Comparison of ENCODE assay signal across 8 mouse cellular contexts in genomic region chr12:84362872-84363271, GRCm38 (mm10). TPM values are rescaled to one million over a fixed set of nuclear protein-coding genes. Genes with fewer than 3 reads are reported as not detected.
A peak's percentile ranks its signal among the peaks of the same experiment; 100 is the strongest.
DNase-seq lines count a peak whose midpoint lies in the region; ATAC-seq and TF ChIP-seq lines count a peak whose summit lies in the region.

No protein-coding gene starts in this region.

- TF ChIP-seq POLR2A in MEL (IDR thresholded peaks at IDR 0.05; ENCODE audit: control insufficient read depth in 1 of 2, insufficient read depth in 1 of 2, low read depth in 1 of 2, low read length in 2 of 2, poor library complexity in 1 of 2): no peak

- TF ChIP-seq RAD21 in MEL (IDR thresholded peaks at IDR 0.05; ENCODE audit: low read depth, low read length): no peak

- intact Hi-C loops in left cerebral cortex, postnatal 10 days (cut with DNase I): no loop called here

- no peaks in the 10 kb centered on the region for H3K9me3 ChIP-seq in heart, embryonic 12.5 days (replicated peaks)
- no peaks in the 10 kb centered on the region for H3K9me3 ChIP-seq in MEL (replicated peaks; ENCODE audit: insufficient read depth, low read length)
- no peaks in the 10 kb centered on the region for H3K9me3 ChIP-seq in hindbrain, embryonic 10.5 days
- no peaks in the 10 kb centered on the region for H3K9me3 ChIP-seq in midbrain, embryonic 10.5 days (replicated peaks)

- no peak overlapping the region for H3K9ac ChIP-seq in heart, embryonic 12.5 days
- H3K9ac ChIP-seq in MEL (ENCODE audit: control insufficient read depth, low read depth, low read length, poor library complexity, severe bottlenecking): no peak overlapping the region

- H3K4me1 ChIP-seq in heart, embryonic 12.5 days (replicated peaks): peaks cover 25% of the 10 kb centered on the region
- H3K4me1 ChIP-seq in MEL (ENCODE audit: control insufficient read depth in 1 of 2, insufficient read depth in 2 of 2, low read length in 2 of 2): peaks cover 13 to 26% of the 10 kb centered on the region in 2 experiments
- H3K4me1 ChIP-seq in hindbrain, embryonic 10.5 days (replicated peaks): peaks cover 25% of the 10 kb centered on the region
- H3K4me1 ChIP-seq in midbrain, embryonic 10.5 days: peaks cover 28% of the 10 kb centered on the region

- H3K79me2 ChIP-seq in MEL (ENCODE audit: control insufficient read depth, insufficient read depth, low read length, poor library complexity): peaks cover 33% of the 10 kb centered on the region

- ATAC-seq in heart, embryonic 12.5 days (ENCODE audit: insufficient number of reproducible peaks, low FRiP score): no peak

- TF ChIP-seq EP300 in MEL (IDR thresholded peaks at IDR 0.05; ENCODE audit: low read depth in 1 of 2, low read length in 2 of 2): no peak

- peak overlapping the region; percentile 67 for H3K4me3 ChIP-seq in heart, embryonic 12.5 days
- peak overlapping the region; percentile 17 to 73; a peak in 2 of 4 replicates for H3K4me3 ChIP-seq in MEL (ENCODE audit: control insufficient read depth in 1 of 2, insufficient read depth in 1 of 2, low read depth in 2 of 2, low read length in 2 of 2)
- peak overlapping the region; percentile 99 for H3K4me3 ChIP-seq in hindbrain, embryonic 10.5 days
- H3K4me3 ChIP-seq in midbrain, embryonic 10.5 days: peak overlapping the region; percentile 99

- peaks cover 10% of the 10 kb centered on the region for H3K36me3 ChIP-seq in heart, embryonic 12.5 days
- peaks cover 0 to 35% of the 10 kb centered on the region in 2 experiments for H3K36me3 ChIP-seq in MEL (ENCODE audit: control insufficient read depth in 1 of 2, insufficient read depth in 2 of 2, low read length in 2 of 2)
- H3K36me3 ChIP-seq in hindbrain, embryonic 10.5 days: peaks cover 12% of the 10 kb centered on the region
- H3K36me3 ChIP-seq in midbrain, embryonic 10.5 days: peaks cover 12% of the 10 kb centered on the region

- no peaks in the 10 kb centered on the region for H3K27me3 ChIP-seq in heart, embryonic 12.5 days (replicated peaks)
- H3K27me3 ChIP-seq in MEL (ENCODE audit: control insufficient read depth in 1 of 2, insufficient read depth in 2 of 2, low read length in 2 of 2): no peaks in the 10 kb centered on the region
- no peaks in the 10 kb centered on the region for H3K27me3 ChIP-seq in hindbrain, embryonic 10.5 days (ENCODE audit: insufficient read depth, poor library complexity, severe bottlenecking)
- no peaks in the 10 kb centered on the region for H3K27me3 ChIP-seq in midbrain, embryonic 10.5 days (ENCODE audit: low read depth, poor library complexity, severe bottlenecking)

- WGBS in heart, embryonic 12.5 days: 55% methylated on average over 2 of the region's 2 CpGs
- WGBS in hindbrain, embryonic 10.5 days: 66% methylated on average over 2 of the region's 2 CpGs
- 80% methylated on average over 2 of the region's 2 CpGs for WGBS in midbrain, embryonic 10.5 days

- H3K27ac ChIP-seq in heart, embryonic 12.5 days (ENCODE audit: poor library complexity, severe bottlenecking): no peak overlapping the region
- no peak overlapping the region for H3K27ac ChIP-seq in MEL (ENCODE audit: control insufficient read depth, low read depth, low read length)
- no peak overlapping the region for H3K27ac ChIP-seq in hindbrain, embryonic 10.5 days
- no peak overlapping the region for H3K27ac ChIP-seq in midbrain, embryonic 10.5 days (replicated peaks)

- no peak for DNase-seq in heart, adult 9 months (ENCODE audit: low spot score in 2 of 2)
- DNase-seq in MEL (ENCODE audit: low read depth, low spot score): no peak
- no peak for DNase-seq in hindbrain, embryonic 10.5 days (ENCODE audit: low spot score)
- no peak for DNase-seq in midbrain, embryonic 10.5 days (ENCODE audit: low spot score)
- DNase-seq in layer of hippocampus, postnatal 25 days (ENCODE audit: extremely low spot score in 1 of 2, low spot score in 1 of 2): no peak
- no peak for DNase-seq in cerebellum, adult 9-11 months
- no peak for DNase-seq in left cerebral cortex, postnatal 10 days (ENCODE audit: extremely low spot score in 1 of 2, low spot score in 2 of 2)

- TF ChIP-seq CTCF in MEL (IDR thresholded peaks at IDR 0.05 in 2 of 3, conservative IDR thresholded peaks at IDR 0.05 in 1 of 3; ENCODE audit: control insufficient read depth in 1 of 3, insufficient read depth in 1 of 3, low read depth in 2 of 3, low read length in 3 of 3, poor library complexity in 1 of 3, severe bottlenecking in 1 of 3): no peak

- peak overlapping the region; percentile 54 for H3K4me2 ChIP-seq in heart, embryonic 12.5 days

TF ChIP-seq in MEL, 35 proteins besides CTCF, POLR2A, EP300 and RAD21:
- TF ChIP-seq JUND (IDR thresholded peaks at IDR 0.05; ENCODE audit: low read depth, low read length) (no peak), ZNF384 (IDR thresholded peaks at IDR 0.05; ENCODE audit: low read depth, low read length) (no peak)

RNA-seq across cellular contexts. Expression of gene Fam161b, which starts 1.2 kb away (rescaled TPM):
- polyA plus RNA-seq in heart, embryonic 12.5 days (2016; fragmentation: Nextera tagmentation; extraction: Ambion mirVana): 5.0 and 5.2 TPM in 2 replicates
- 0.46 and 0.85 TPM in 2 replicates for total RNA-seq in MEL (2012; rRNA removed)
- polyA plus RNA-seq in MEL (2012; ENCODE audit: insufficient read depth in 1 of 2, insufficient read length in 2 of 2, low read depth in 1 of 2, low replicate concordance in 2 of 2, missing spikeins in 1 of 2): 1 to 10 TPM in 1 of 2 experiments, not detected in 1; 1.1 TPM
- polyA plus RNA-seq in hindbrain, embryonic 10.5 days (2016; fragmentation: Nextera tagmentation; extraction: Ambion mirVana): 6.8 and 10.7 TPM in 2 replicates
- polyA plus RNA-seq in midbrain, embryonic 10.5 days (2016; fragmentation: Nextera tagmentation; extraction: Ambion mirVana): 5.9 and 8.0 TPM in 2 replicates
- total RNA-seq in layer of hippocampus, postnatal 25 days (2021): 10 to 100 TPM in 1 of 2 experiments, 1 to 10 TPM in 1; 9.5 to 10.8 TPM
- total RNA-seq in left cerebral cortex, postnatal 10 days (2021): 1 to 10 TPM; 9.6 TPM

RNA-seq across cellular contexts. Expression of gene Coq6, which starts 1.4 kb away (rescaled TPM):
- polyA plus RNA-seq in heart, embryonic 12.5 days (2016; fragmentation: Nextera tagmentation; extraction: Ambion mirVana): 59.2 and 61.6 TPM in 2 replicates
- 33.4 and 35.2 TPM in 2 replicates for total RNA-seq in MEL (2012; rRNA removed)
- 10 to 100 TPM in 1 of 2 experiments, not detected in 1; 47.1 TPM for polyA plus RNA-seq in MEL (2012; ENCODE audit: insufficient read depth in 1 of 2, insufficient read length in 2 of 2, low read depth in 1 of 2, low replicate concordance in 2 of 2, missing spikeins in 1 of 2)
- 46.5 and 48.9 TPM in 2 replicates for polyA plus RNA-seq in hindbrain, embryonic 10.5 days (2016; fragmentation: Nextera tagmentation; extraction: Ambion mirVana)
- polyA plus RNA-seq in midbrain, embryonic 10.5 days (2016; fragmentation: Nextera tagmentation; extraction: Ambion mirVana): 47.6 and 49.9 TPM in 2 replicates
- 10 to 100 TPM; 26.4 to 28.7 TPM for total RNA-seq in layer of hippocampus, postnatal 25 days (2021)
- 10 to 100 TPM; 21.8 to 22.4 TPM for total RNA-seq in left cerebral cortex, postnatal 10 days (2021)

RNA-seq across cellular contexts. Expression of gene Entpd5, which starts 46.0 kb away (rescaled TPM):
- 32.6 and 33.5 TPM in 2 replicates for polyA plus RNA-seq in heart, embryonic 12.5 days (2016; fragmentation: Nextera tagmentation; extraction: Ambion mirVana)
- 5.7 and 8.7 TPM in 2 replicates for total RNA-seq in MEL (2012; rRNA removed)
- polyA plus RNA-seq in MEL (2012; ENCODE audit: insufficient read depth in 1 of 2, insufficient read length in 2 of 2, low read depth in 1 of 2, low replicate concordance in 2 of 2, missing spikeins in 1 of 2): 10 to 100 TPM in 1 of 2 experiments, not detected in 1; 12.8 TPM
- polyA plus RNA-seq in hindbrain, embryonic 10.5 days (2016; fragmentation: Nextera tagmentation; extraction: Ambion mirVana): 7.6 and 8.6 TPM in 2 replicates
- 8.0 and 8.4 TPM in 2 replicates for polyA plus RNA-seq in midbrain, embryonic 10.5 days (2016; fragmentation: Nextera tagmentation; extraction: Ambion mirVana)
- 10 to 100 TPM; 24.8 to 27.0 TPM for total RNA-seq in layer of hippocampus, postnatal 25 days (2021)
- total RNA-seq in left cerebral cortex, postnatal 10 days (2021): 10 to 100 TPM; 20.6 to 23.4 TPM

RNA-seq across cellular contexts. Expression of gene Bbof1, which starts 46.0 kb away (rescaled TPM):
- 1.4 and 1.5 TPM in 2 replicates for polyA plus RNA-seq in heart, embryonic 12.5 days (2016; fragmentation: Nextera tagmentation; extraction: Ambion mirVana)
- 0.69 and 0.81 TPM in 2 replicates for total RNA-seq in MEL (2012; rRNA removed)
- polyA plus RNA-seq in MEL (2012; ENCODE audit: insufficient read depth in 1 of 2, insufficient read length in 2 of 2, low read depth in 1 of 2, low replicate concordance in 2 of 2, missing spikeins in 1 of 2): 1 to 10 TPM in 1 of 2 experiments, not detected in 1; 1.3 TPM
- polyA plus RNA-seq in hindbrain, embryonic 10.5 days (2016; fragmentation: Nextera tagmentation; extraction: Ambion mirVana): 0.68 and 1.0 TPM in 2 replicates
- polyA plus RNA-seq in midbrain, embryonic 10.5 days (2016; fragmentation: Nextera tagmentation; extraction: Ambion mirVana): 0.94 and 1.1 TPM in 2 replicates
- 10 to 100 TPM in 1 of 2 experiments, 1 to 10 TPM in 1; 7.0 to 11.0 TPM for total RNA-seq in layer of hippocampus, postnatal 25 days (2021)
- 1 to 10 TPM; 5.6 to 6.9 TPM for total RNA-seq in left cerebral cortex, postnatal 10 days (2021)

RNA-seq across cellular contexts. Expression of gene Zfp410, which starts 46.2 kb away (rescaled TPM):
- 53.1 and 59.9 TPM in 2 replicates for polyA plus RNA-seq in heart, embryonic 12.5 days (2016; fragmentation: Nextera tagmentation; extraction: Ambion mirVana)
- total RNA-seq in MEL (2012; rRNA removed): 45.5 and 45.7 TPM in 2 replicates
- polyA plus RNA-seq in MEL (2012; ENCODE audit: insufficient read depth in 1 of 2, insufficient read length in 2 of 2, low read depth in 1 of 2, low replicate concordance in 2 of 2, missing spikeins in 1 of 2): 100 to 1,000 TPM; 182 to 189 TPM
- 106 and 120 TPM in 2 replicates for polyA plus RNA-seq in hindbrain, embryonic 10.5 days (2016; fragmentation: Nextera tagmentation; extraction: Ambion mirVana)
- 119 and 130 TPM in 2 replicates for polyA plus RNA-seq in midbrain, embryonic 10.5 days (2016; fragmentation: Nextera tagmentation; extraction: Ambion mirVana)
- total RNA-seq in layer of hippocampus, postnatal 25 days (2021): 10 to 100 TPM; 31.4 to 38.7 TPM
- 10 to 100 TPM; 35.0 to 36.5 TPM for total RNA-seq in left cerebral cortex, postnatal 10 days (2021)

Comparison
In these comparisons a context has a peak if more than half of its experiments do, and no peak if none do; other contexts are left out.
1. H3K4me3 ChIP-seq: peak in every context shown above with its lines; median percentile 99 in hindbrain, embryonic 10.5 days; 99 in midbrain, embryonic 10.5 days; 67 in heart, embryonic 12.5 days; 45 in MEL.